Mouse (Mus musculus) embryonic fibroblast, embryonic 13.5 days (primary cell): ENCODE results near the gene Gsc. TPM values are rescaled to one million over a fixed set of nuclear protein-coding genes. Genes with fewer than 3 reads are reported as not detected.

Source experiments
- H3K27ac ChIP-seq: 2 replicates; pipeline ENCODE4 v1.5.1; 2012; ENCODE audit warnings: low read length, control low read depth, inconsistent platforms; ENCODE audit not compliant: insufficient read depth
- H3K4me1 ChIP-seq: 2 replicates; pipeline ENCODE4 v1.6.1; 2011; ENCODE audit warnings: low read length; ENCODE audit not compliant: control insufficient read depth, insufficient read depth
- H3K4me3 ChIP-seq: 2 replicates; pipeline ENCODE4 v1.5.1; 2011; ENCODE audit warnings: mild to moderate bottlenecking, control low read depth, low read length; ENCODE audit not compliant: insufficient read depth
- CTCF ChIP-seq: IDR thresholded peaks from 2 replicates; pipeline ENCODE4 v1.5.1; 2011; ENCODE audit warnings: mild to moderate bottlenecking, control low read depth, low read length, moderate library complexity, borderline replicate concordance; ENCODE audit not compliant: insufficient read depth
- POLR2A ChIP-seq: IDR thresholded peaks from 2 replicates; pipeline ENCODE4 v1.6.1; 2011; ENCODE audit warnings: low read depth, mild to moderate bottlenecking, control low read depth, low read length, moderate library complexity
- polyA plus RNA-seq: library from polyadenylated mRNA; stranded (reverse); fragments of >200 nt; gene quantifications from 2 replicates; pipeline ENCODE4 v1.2.4, GENCODE M21; 2011; ENCODE audit warnings: low read depth; ENCODE audit not compliant: missing spikeins, insufficient read length

The Gsc gene
- polyA plus RNA-seq, 1 experiment = 1.9 TPM

DNA sequence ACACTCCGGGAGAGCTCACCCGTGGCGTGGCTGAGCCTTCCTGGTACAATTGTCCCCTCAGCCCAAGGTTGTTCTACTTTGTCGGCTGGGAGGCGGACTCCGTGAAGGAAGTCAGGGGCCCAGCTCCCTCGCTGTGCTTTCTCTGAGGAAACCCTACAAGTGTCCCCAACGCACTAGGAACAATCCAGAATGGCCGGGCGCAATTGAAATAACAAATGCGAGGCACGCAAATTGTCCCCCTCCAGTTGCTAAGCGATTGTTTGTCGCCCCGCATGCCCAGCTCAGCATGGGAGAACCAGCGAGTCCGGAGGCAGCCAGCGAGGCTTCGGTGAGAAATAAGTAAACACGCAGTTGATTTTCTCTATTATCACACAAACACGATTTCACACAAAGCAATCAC lies 2.8 kb upstream of the Gsc start:
- H3K27ac ChIP-seq = no peak overlapping the region
- TF ChIP-seq POLR2A = no peak
- TF ChIP-seq CTCF = no peak
- no peaks in the 10 kb centered on the region for H3K4me1 ChIP-seq
- no peak overlapping the region for H3K4me3 ChIP-seq

DNA sequence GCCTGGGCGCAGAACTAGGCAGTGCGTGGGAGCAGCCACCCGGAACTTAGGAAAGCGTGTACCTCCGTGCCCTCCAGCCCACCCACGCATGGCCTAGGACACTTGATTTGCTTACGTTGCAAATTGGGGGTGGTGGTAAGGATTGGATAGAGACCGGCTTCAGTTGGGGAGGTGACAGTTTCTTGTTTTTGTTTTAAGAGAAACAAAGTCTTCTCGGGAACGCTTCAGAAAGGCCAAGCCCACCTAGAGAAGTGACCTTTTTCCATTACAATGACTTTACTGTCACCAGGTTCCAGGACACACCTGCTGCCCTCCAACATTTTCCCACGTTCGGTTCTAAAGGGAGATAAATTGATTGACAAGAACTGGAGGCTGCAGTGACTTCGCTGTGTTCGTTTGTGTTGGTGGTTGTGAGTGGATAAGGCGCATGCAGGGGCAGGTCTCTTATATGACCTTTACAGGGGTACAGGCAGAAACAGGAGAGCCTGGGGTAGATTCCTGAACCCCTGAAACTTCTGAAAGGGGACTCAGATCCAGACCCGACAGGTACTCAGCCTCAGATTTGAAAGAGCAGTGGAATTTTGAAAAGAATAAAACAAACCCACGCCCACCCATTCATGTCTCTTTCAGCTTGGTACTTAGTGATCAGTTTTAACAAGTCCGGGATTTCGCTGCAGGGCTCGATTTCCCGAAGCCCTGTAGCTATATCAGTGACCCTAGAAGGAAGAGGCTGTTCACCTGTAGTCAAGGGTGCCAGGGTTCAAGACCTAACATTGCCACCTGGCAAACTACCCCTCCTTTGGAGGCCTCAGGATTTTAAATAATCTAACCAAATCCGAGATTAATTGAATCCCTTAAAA lies 2.0 kb upstream of the Gsc start:
- Histone ChIP-seq H3K27ac (no peak overlapping the region), H3K4me3 (0 out of 2 replicates have a peak overlapping the region, but pooled peaks have one; percentile 9), H3K4me1 (no peaks in the 10 kb centered on the region)
- TF ChIP-seq CTCF (no peak), POLR2A (no peak)

DNA sequence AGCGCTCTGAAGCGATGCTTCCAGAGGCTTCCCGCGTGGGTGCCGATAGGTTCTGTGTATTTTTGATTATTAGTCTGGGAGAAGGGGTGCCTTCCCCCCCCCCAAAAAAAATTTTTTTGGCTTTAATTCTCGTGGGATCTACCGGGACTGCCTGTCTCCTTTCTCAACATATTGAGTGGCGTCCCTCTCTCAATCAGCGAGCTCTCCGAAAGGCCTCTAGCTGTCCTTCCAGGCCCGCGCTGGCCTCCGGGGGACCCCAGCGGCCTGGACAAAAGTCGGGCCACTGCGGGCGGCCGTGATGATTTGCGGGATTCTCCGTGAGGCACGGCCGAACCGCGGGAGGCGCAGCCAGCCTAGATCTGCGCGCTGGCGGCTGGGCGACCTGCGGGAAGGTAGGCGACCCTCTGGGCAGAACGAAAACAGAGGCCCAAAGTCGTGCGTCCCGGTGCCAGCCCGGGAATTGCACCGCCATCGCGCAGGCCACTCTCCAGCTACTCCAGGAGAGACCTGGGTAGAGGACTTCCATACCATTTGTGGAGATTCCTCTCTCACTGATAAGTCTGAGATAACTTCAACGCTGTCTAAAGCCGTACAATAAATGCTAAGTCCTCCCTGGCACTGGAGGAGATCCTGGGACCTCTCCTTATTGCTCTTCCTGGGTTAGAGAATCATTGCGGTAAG lies 1.2 kb upstream of the Gsc start:
- Histone ChIP-seq H3K4me3 (peak overlapping the region; percentile 5; the same call in 1 of the 2 replicates), H3K4me1 (no peaks in the 10 kb centered on the region), H3K27ac (no peak overlapping the region)
- TF ChIP-seq CTCF = no peak
- no peak for TF ChIP-seq POLR2A

DNA sequence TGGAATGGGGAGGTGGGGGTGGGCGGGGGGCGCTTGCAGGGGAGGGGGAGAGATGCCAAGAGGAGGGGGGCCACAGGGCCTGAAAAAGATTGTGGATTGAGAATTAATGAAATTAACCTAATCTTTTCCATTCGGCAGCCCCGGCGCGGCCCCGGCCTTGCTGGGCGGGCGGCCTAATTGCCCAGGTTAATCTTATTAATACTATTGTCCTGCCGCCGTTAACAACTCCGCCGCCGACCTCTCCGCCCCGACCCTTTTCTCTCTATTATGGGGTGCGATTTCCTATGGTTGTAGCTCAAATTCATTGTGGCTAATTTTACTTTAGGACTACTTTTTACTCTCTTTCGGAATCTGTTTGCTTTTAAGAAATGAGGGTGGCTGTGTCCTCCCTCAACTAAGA lies 362 bp upstream of the Gsc start:
- TF ChIP-seq POLR2A (no peak), CTCF (no peak)
- no peak overlapping the region; the same call in 1 of the 2 replicates for H3K4me3 ChIP-seq
- no peaks in the 10 kb centered on the region for H3K4me1 ChIP-seq
- no peak overlapping the region for H3K27ac ChIP-seq

DNA sequence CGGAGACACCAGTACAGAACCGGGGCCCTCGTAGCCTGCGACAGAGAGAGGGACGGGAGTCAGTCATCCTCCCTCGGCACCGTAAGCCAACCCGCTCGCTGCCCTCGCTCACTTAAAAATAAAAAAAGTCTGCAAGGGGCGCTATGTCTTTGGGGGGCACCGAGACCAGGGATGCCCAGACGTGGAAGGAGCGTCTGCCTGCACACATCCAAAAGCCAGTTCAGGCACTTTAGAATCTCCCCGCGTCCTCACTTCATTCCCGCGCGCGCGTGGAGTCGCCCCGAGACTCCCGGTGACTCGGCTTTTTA lies 958 bp downstream of the Gsc start:
- H3K27ac ChIP-seq = no peak overlapping the region
- H3K4me3 ChIP-seq = peak overlapping the region; percentile 44
- H3K4me1 ChIP-seq = no peaks in the 10 kb centered on the region
- TF ChIP-seq CTCF (no peak), POLR2A (no peak)

DNA sequence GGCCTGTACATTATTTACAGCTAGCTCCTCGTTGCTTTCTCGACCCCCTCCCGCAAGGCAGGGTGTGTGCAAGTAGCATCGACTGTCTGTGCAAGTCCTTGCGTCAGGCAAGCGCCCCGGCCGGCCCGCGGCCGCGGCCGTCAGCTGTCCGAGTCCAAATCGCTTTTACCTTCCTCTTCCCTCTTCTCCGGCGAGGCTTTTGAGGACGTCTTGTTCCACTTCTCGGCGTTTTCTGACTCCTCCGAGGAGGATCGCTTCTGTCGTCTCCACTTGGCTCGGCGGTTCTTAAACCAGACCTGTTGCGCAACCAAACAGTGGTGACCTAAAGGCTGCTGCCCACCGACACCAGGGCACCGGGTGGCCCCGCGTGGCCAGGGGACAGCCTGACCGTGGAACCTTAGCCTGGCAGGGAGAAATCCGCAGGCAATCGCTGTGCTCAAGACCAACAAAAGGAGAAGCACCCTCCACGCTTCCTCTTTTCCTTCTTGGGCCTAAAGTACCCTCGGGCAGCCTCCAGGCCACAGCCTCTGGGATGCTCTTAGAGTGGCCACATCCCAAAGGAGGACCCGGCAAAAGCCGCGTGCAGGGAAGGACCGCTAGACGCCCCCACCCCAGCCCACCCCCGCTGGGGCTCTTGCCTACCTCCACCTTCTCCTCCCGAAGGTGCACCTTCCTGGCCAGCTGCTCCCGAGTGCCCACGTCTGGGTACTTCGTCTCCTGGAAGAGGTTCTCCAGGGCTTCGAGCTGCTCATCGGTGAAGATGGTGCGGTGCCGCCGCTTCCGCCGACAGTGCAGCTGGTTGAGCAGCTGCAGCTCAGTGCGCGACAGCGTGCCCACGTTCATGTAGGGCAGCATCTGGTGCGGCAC lies 1.5 kb downstream of the Gsc start:
- Histone ChIP-seq H3K4me1 (no peaks in the 10 kb centered on the region), H3K27ac (no peak overlapping the region), H3K4me3 (peak overlapping the region; percentile 44)
- no peak for TF ChIP-seq CTCF
- TF ChIP-seq POLR2A = no peak

DNA sequence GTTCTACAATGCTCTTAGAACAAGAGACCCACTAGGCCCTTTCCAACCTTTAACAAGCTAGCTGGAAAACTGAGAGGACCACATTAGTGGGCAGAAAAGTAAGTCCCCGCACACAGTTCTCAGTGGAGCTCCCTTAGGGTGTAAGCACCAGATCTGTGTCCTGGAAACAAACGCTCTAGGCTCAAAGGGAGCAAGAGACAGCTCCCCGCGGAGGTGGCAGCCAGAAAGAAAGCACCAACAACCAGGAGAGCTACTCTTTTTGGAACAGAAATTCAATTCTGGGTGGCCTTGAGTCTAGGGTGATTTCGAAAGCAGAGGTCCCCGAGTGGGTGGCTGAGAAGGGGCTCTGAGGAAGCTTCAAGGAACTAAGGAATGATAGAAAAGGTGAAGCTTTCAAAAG lies 2.5 kb downstream of the Gsc start:
- TF ChIP-seq POLR2A (no peak), CTCF (no peak)
- H3K27ac ChIP-seq = no peak overlapping the region
- 0 out of 2 replicates have a peak overlapping the region, but pooled peaks have one; percentile 44 for H3K4me3 ChIP-seq
- no peaks in the 10 kb centered on the region for H3K4me1 ChIP-seq

DNA sequence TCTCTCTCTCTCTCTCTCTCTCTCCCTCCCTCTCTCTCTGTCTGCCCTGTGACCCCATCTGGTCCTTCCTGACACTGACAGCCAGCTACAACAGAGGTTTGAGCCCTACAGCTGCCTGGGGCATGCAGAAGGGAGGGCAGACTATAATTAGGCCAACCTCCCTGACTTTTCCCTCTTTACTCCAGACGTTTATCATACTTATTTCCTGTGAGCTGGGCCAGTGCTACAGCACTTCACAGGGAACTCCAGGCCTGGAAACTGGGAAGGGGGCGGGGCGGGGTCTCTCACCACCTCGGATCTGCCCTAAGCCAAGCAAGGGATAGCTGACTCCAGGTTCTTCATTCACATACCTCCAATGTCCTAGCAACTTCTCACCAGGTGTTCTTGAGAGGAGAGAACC lies 4.3 kb downstream of the Gsc start:
- TF ChIP-seq CTCF (no peak), POLR2A (no peak)
- Histone ChIP-seq H3K4me3 (no peak overlapping the region), H3K4me1 (no peaks in the 10 kb centered on the region), H3K27ac (no peak overlapping the region)

DNA sequence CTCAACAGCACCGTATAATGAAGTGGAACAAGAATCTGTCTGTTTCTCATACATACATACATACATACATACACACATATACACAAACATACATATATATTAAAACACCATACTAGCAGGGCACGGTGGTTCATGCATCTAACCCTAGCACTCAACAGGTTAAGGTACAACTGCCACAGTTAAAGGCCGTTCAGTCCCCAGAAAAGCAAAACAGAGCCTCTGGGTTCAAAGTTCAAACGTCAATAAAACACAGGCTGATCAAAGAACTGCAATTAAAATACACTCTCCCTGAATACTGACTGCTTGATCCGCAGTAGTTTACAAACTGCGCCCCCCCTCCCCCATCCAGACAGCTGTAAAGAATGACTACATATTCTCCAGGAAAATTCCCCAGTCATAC lies 5.8 kb downstream of the Gsc start:
- Histone ChIP-seq H3K27ac (no peak overlapping the region), H3K4me1 (no peaks in the 10 kb centered on the region), H3K4me3 (no peak overlapping the region)
- TF ChIP-seq CTCF (no peak), POLR2A (no peak)
